Mouse (Mus musculus) intestine, postnatal 0 days (tissue): Measurements from ENCODE around the gene Hectd1. TPM values are rescaled to one million over a fixed set of nuclear protein-coding genes. Genes with fewer than 3 reads are reported as not detected.

ENCODE experiments used
- ATAC-seq: fragments of 200-750 bp; cut with Nextera tagmentation; 2 replicates; pipeline ENCODE4 v1.8.0; 2017; ENCODE audit warnings: mild to moderate bottlenecking, moderate TSS enrichment, moderate library complexity
- H3K27ac ChIP-seq: fragments of 300-500 bp; sonication (generic); 2 replicates; pipeline ENCODE4 v1.5.1; 2014; ENCODE audit warnings: mild to moderate bottlenecking, low read depth, low read length, moderate library complexity
- H3K27me3 ChIP-seq: fragments of 300-500 bp; sonication (generic); replicated peaks from 2 replicates; pipeline ENCODE4 v1.6.1; 2014; ENCODE audit warnings: low read length, mixed read lengths; ENCODE audit not compliant: control insufficient read depth, insufficient read depth
- H3K36me3 ChIP-seq: fragments of 300-500 bp; sonication (generic); 2 replicates; pipeline ENCODE4 v1.6.1; 2014; ENCODE audit warnings: mild to moderate bottlenecking, moderate library complexity; ENCODE audit not compliant: control insufficient read depth, insufficient read depth
- H3K4me1 ChIP-seq: fragments of 300-500 bp; sonication (generic); replicated peaks from 2 replicates; pipeline ENCODE4 v1.6.1; 2014; ENCODE audit warnings: antibody characterized with exemption, low read length, mixed read lengths; ENCODE audit not compliant: control insufficient read depth, insufficient read depth
- H3K4me2 ChIP-seq: fragments of 300-500 bp; sonication (generic); replicated peaks from 2 replicates; pipeline ENCODE4 v1.6.1; 2014; ENCODE audit warnings: low read depth, mild to moderate bottlenecking, moderate library complexity
- H3K4me3 ChIP-seq: fragments of 300-500 bp; sonication (generic); 2 replicates; pipeline ENCODE4 v1.5.1; 2014; ENCODE audit warnings: low read depth, low read length
- H3K9ac ChIP-seq: fragments of 300-500 bp; sonication (generic); 2 replicates; pipeline ENCODE4 v1.6.1; 2014; ENCODE audit warnings: mild to moderate bottlenecking, low read depth, low read length
- H3K9me3 ChIP-seq: fragments of 300-500 bp; sonication (generic); 2 replicates; pipeline ENCODE4 v1.6.1; 2016; ENCODE audit warnings: mixed run types; ENCODE audit not compliant: control insufficient read depth
- CTCF ChIP-seq: sonication (generic); IDR thresholded peaks from 2 replicates; pipeline ENCODE4 v1.5.1; 2016; ENCODE audit warnings: low read depth, mild to moderate bottlenecking, control low read depth, antibody characterized with exemption, moderate library complexity
- WGBS: fragments of 180-500 bp; shearing (Covaris S2); extraction: QIAGEN DNeasy Blood & Tissue Kit; methylation state at CpG from one replicate; pipeline ENCODE4 v1.1.7; 2014; 5-methylcytosine and 5-hydroxymethylcytosine counted together
- polyA plus RNA-seq: library from polyadenylated mRNA; unstranded; fragments of >200 nt; fragmentation: Nextera tagmentation; extraction: Ambion mirVana; gene quantifications from 2 replicates; pipeline ENCODE4 v1.2.1, GENCODE M21; 2015

The Hectd1 gene
- polyA plus RNA-seq, 1 experiment from 2014 or later: 16.8 TPM

DNA sequence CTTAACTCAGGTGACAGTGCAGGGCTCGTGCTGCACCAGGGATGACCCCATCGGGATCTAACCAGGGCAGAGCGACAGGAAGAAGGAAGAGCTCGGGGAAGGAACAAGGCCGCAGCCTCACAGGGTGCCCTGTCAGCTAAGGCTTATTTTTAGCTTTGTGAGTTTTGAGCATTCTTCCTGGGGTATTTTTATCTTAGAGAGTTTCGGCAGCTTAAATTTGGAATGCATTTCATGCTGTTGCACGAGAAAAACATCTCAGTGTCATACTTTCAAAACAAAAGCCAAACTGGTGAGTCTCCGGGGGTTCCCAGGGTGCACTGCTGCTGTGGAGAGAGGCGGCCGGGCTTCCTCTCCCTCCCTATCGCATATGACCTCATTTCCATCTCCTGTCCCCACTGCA, 100.3 kb downstream of the Hectd1 start:
- H3K27ac ChIP-seq: 0 out of 2 replicates have a peak overlapping the region, but pooled peaks have one; percentile 8
- H3K9me3 ChIP-seq: no peaks in the 10 kb centered on the region
- H3K4me2 ChIP-seq: no peak overlapping the region
- H3K4me1 ChIP-seq: peaks cover 2% of the 10 kb centered on the region; the same call in 1 of the 2 replicates
- no peaks in the 10 kb centered on the region for H3K27me3 ChIP-seq
- no peak overlapping the region for H3K9ac ChIP-seq
- H3K36me3 ChIP-seq: no peaks in the 10 kb centered on the region
- no peak overlapping the region for H3K4me3 ChIP-seq
- WGBS: 60% methylated on average over 11 of the region's 11 CpGs
- TF ChIP-seq CTCF: no peak
- no peak for ATAC-seq

GRCm38 (mm10) chr12:51721836-51722235, 107.5 kb downstream of the Hectd1 start:
- no peak overlapping the region for H3K4me2 ChIP-seq
- ATAC-seq: peak; percentile 72

DNA sequence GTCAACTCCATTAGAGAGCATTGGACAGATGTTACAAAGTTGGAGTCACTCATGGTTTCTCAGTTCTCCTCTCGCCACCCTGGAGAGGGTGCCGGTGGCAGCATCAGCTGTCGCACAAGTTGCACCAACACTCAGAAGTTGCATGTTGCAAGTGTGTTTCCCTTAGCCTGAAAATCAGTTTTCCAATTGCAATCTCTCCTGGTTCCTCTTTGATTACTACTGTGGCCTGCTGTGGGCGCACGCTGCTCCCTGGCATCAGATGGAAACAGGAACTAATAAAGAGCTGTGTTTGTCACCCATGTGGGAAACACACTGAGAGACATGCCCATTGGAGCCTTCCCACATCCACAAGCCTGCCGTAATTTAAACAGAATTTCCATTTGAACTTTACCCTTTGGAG, 110.7 kb downstream of the Hectd1 start:
- 91% methylated on average over 6 of the region's 6 CpGs for WGBS
- TF ChIP-seq CTCF: no peak

More at GRCm38 (mm10) chr12:51721836-51722235, 107.5 kb downstream of the Hectd1 start:
- Histone ChIP-seq H3K27ac (no peak overlapping the region), H3K9me3 (no peaks in the 10 kb centered on the region), H3K36me3 (peaks cover 7% of the 10 kb centered on the region; the same call in 1 of the 2 replicates), H3K4me1 (no peaks in the 10 kb centered on the region), H3K4me3 (no peak overlapping the region), H3K9ac (no peak overlapping the region), H3K27me3 (no peaks in the 10 kb centered on the region)
- TF ChIP-seq CTCF: no peak
- WGBS: 70% methylated on average over 8 of the region's 8 CpGs

DNA sequence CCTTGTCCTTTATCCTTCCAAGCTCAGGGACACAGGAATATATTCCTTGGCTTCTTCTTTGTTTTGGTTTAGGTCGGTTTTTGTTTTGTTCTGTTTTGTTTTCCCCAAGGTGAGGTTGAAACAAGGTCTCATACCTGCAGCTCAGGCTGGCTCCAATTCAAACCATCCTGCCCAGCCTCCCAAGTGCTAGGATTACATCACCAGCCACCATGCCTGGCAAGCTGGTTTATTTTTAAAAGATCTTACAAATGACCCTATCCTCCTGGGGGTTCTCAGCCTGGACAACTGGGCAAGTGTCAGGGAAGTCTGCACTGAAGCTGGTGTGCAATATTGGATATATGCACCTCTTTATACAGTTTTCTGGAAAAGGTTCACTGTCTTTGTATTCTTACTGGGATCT, 116.7 kb downstream of the Hectd1 start:
- H3K9me3 ChIP-seq: no peaks in the 10 kb centered on the region
- no peak overlapping the region for H3K9ac ChIP-seq
- H3K4me1 ChIP-seq: no peaks in the 10 kb centered on the region
- no peak overlapping the region for H3K4me2 ChIP-seq
- H3K27me3 ChIP-seq: no peaks in the 10 kb centered on the region
- no peak for ATAC-seq
- no peak overlapping the region for H3K4me3 ChIP-seq
- WGBS: 80% methylated on average over 1 of the region's 1 CpGs
- H3K36me3 ChIP-seq: 0 out of 2 replicates have a peak, but pooled peaks cover 3% of the 10 kb centered on the region
- no peak overlapping the region for H3K27ac ChIP-seq
- TF ChIP-seq CTCF: no peak

More for the DNA sequence above, 110.7 kb downstream of the Hectd1 start:
- no peak overlapping the region for H3K27ac ChIP-seq
- no peaks in the 10 kb centered on the region for H3K9me3 ChIP-seq
- H3K9ac ChIP-seq: no peak overlapping the region
- H3K4me1 ChIP-seq: no peaks in the 10 kb centered on the region
- H3K36me3 ChIP-seq: peaks cover 7% of the 10 kb centered on the region; the same call in 1 of the 2 replicates
- no peaks in the 10 kb centered on the region for H3K27me3 ChIP-seq
- H3K4me3 ChIP-seq: no peak overlapping the region
- no peak for ATAC-seq
- no peak overlapping the region for H3K4me2 ChIP-seq

DNA sequence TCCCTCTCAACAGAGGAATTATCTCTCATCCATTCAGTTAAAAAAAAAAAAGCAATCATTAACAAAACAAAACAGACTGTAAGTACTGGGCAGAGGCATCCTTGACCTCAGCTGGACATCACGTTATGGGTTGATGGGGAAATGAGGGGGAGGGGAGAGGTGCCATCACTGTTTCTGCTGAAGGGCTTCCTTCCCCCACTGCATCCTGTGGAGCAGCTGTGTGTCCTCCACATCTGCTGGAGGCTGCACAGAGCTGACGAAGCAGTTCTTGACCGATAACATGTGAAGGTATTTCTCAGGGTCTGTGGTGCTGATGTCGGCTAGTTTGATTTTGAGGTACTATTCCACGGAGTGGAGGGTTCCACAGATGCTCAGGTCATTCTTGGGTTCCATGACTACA, 119.2 kb downstream of the Hectd1 start:
- H3K4me1 ChIP-seq: no peaks in the 10 kb centered on the region
- H3K27me3 ChIP-seq: no peaks in the 10 kb centered on the region
- no peak overlapping the region for H3K9ac ChIP-seq
- no peak for TF ChIP-seq CTCF
- no peaks in the 10 kb centered on the region for H3K36me3 ChIP-seq
- no peak overlapping the region for H3K4me2 ChIP-seq
- no peak overlapping the region for H3K27ac ChIP-seq
- H3K9me3 ChIP-seq: no peaks in the 10 kb centered on the region
- no peak overlapping the region for H3K4me3 ChIP-seq
- no peak for ATAC-seq
- 57% methylated on average over 5 of the region's 5 CpGs for WGBS

DNA sequence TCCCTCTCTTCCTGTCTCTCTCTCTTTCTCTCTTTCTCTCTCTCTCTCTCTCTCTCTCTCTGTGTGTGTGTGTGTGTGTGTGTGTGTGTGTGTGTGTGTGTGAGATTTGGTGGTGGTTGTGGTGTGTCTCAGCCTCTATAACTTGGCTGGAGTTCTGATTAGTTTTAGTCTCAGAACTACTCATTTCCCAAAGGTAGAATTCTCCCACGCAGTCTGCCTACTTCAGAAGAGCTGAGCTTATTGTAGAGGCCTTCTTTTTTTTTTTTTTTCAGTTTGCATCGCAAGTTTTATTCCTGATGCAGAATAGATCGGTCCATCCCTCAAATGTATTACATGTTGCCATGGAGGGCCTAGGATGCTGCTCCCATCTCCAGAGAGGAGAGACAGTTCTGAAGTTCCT, 119.6 kb downstream of the Hectd1 start:
- no peak overlapping the region for H3K4me3 ChIP-seq
- no peak overlapping the region for H3K4me2 ChIP-seq
- no peaks in the 10 kb centered on the region for H3K9me3 ChIP-seq
- H3K4me1 ChIP-seq: no peaks in the 10 kb centered on the region
- WGBS: 77% methylated on average over 3 of the region's 3 CpGs
- TF ChIP-seq CTCF: no peak
- no peaks in the 10 kb centered on the region for H3K27me3 ChIP-seq
- no peak for ATAC-seq
- H3K36me3 ChIP-seq: no peaks in the 10 kb centered on the region
- no peak overlapping the region for H3K27ac ChIP-seq
- H3K9ac ChIP-seq: no peak overlapping the region
